ENCODE assay signal across 15 mouse cellular contexts in genomic region chr16:90779783-90780182, GRCm38 (mm10). TPM values are rescaled to one million over a fixed set of nuclear protein-coding genes. Genes with fewer than 3 reads are reported as not detected.
DNase-seq lines count a peak whose midpoint lies in the region; ATAC-seq and TF ChIP-seq lines count a peak whose summit lies in the region.
"Had no signal": no experiment of that assay in that cellular context is flagged by ENCODE, and none has a peak within 500 bp of the region (broad histone marks: within the 10 kb centered on the region; RNA-seq: fewer than 3 reads in every experiment).

No protein-coding gene starts in this region.

- no peaks in the 10 kb centered on the region for H3K9me3 ChIP-seq in lung, embryonic 16.5 days (ENCODE audit: control insufficient read depth, low read length)
- H3K9me3 ChIP-seq in hindbrain, embryonic 11.5 days (ENCODE audit: control insufficient read depth, low read length), result no peaks in the 10 kb centered on the region
- H3K9me3 ChIP-seq in liver, embryonic 12.5 days (replicated peaks), result no peaks in the 10 kb centered on the region
- H3K9me3 ChIP-seq in stomach, embryonic 14.5 days (ENCODE audit: control insufficient read depth, low read depth, low read length), result no peaks in the 10 kb centered on the region
- no peaks in the 10 kb centered on the region for H3K9me3 ChIP-seq in forebrain, embryonic 15.5 days
- H3K9me3 ChIP-seq: heart, embryonic 12.5 days had no signal

- H3K4me3 ChIP-seq in lung, embryonic 16.5 days (ENCODE audit: low read length), result no peak overlapping the region
- no peak overlapping the region for H3K4me3 ChIP-seq in lung, adult 2 months (replicated peaks; ENCODE audit: extremely low read depth, low read depth, low read length)
- H3K4me3 ChIP-seq in hindbrain, embryonic 11.5 days (ENCODE audit: low read depth, low read length), result no peak overlapping the region
- H3K4me3 ChIP-seq in liver, embryonic 12.5 days, result no peak overlapping the region
- H3K4me3 ChIP-seq in stomach, embryonic 14.5 days (ENCODE audit: low read depth, low read length), result no peak overlapping the region
- H3K4me3 ChIP-seq in forebrain, embryonic 15.5 days, result no peak overlapping the region
- H3K4me3 ChIP-seq: erythroblast, embryonic 14.5 days; heart, embryonic 12.5 days had no signal

- 24% methylated on average over 11 of the region's 11 CpGs for WGBS in lung, embryonic 16.5 days
- WGBS in lung, adult 2 months, result 48% methylated on average over 11 of the region's 11 CpGs
- 69% methylated on average over 11 of the region's 11 CpGs for WGBS in hindbrain, embryonic 11.5 days
- WGBS in liver, embryonic 12.5 days (ENCODE audit: insufficient replicate concordance), result 70% methylated on average over 11 of the region's 11 CpGs
- 19% methylated on average over 11 of the region's 11 CpGs for WGBS in stomach, embryonic 14.5 days
- 88% methylated on average over 11 of the region's 11 CpGs for WGBS in forebrain, embryonic 15.5 days

- H3K4me1 ChIP-seq in lung, embryonic 16.5 days (replicated peaks; ENCODE audit: control insufficient read depth, insufficient read depth, low read length), result no peaks in the 10 kb centered on the region
- H3K4me1 ChIP-seq in lung, adult 2 months (ENCODE audit: control insufficient read depth, insufficient read depth, low read length), result no peaks in the 10 kb centered on the region
- H3K4me1 ChIP-seq in hindbrain, embryonic 11.5 days (replicated peaks; ENCODE audit: control insufficient read depth, insufficient read depth, low read length), result no peaks in the 10 kb centered on the region
- H3K4me1 ChIP-seq in liver, embryonic 12.5 days, result no peaks in the 10 kb centered on the region
- peaks cover 11% of the 10 kb centered on the region; the same call in 1 of the 2 replicates for H3K4me1 ChIP-seq in stomach, embryonic 14.5 days (ENCODE audit: control insufficient read depth, insufficient read depth, low read length)
- no peaks in the 10 kb centered on the region for H3K4me1 ChIP-seq in forebrain, embryonic 15.5 days

- peak; percentile 59 for ATAC-seq in lung, embryonic 16.5 days (ENCODE audit: low read depth)
- peak; percentile 45; the same call in 1 of the 2 replicates for ATAC-seq in hindbrain, embryonic 11.5 days (ENCODE audit: low FRiP score)
- peak; percentile 81 for ATAC-seq in liver, embryonic 12.5 days
- ATAC-seq in stomach, embryonic 14.5 days (ENCODE audit: insufficient number of reproducible peaks, insufficient read depth, low FRiP score, low read depth), result peak; percentile 87; the same call in 1 of the 2 replicates
- ATAC-seq in forebrain, embryonic 15.5 days (replicated peaks), result no peak
- ATAC-seq: CD4-positive, CD25-positive, alpha-beta regulatory T cell, adult 4 months; Patski had no signal

- no peaks in the 10 kb centered on the region for H3K27me3 ChIP-seq in lung, embryonic 16.5 days (ENCODE audit: control insufficient read depth, insufficient read depth, low read depth, low read length)
- H3K27me3 ChIP-seq in hindbrain, embryonic 11.5 days (ENCODE audit: control insufficient read depth, insufficient read depth, low read length), result no peaks in the 10 kb centered on the region
- no peaks in the 10 kb centered on the region; the same call in 1 of the 2 replicates for H3K27me3 ChIP-seq in liver, embryonic 12.5 days (replicated peaks)
- no peaks in the 10 kb centered on the region for H3K27me3 ChIP-seq in stomach, embryonic 14.5 days (ENCODE audit: control insufficient read depth, insufficient read depth, low read length)
- no peaks in the 10 kb centered on the region for H3K27me3 ChIP-seq in forebrain, embryonic 15.5 days
- H3K27me3 ChIP-seq: heart, embryonic 12.5 days; Patski had no signal

- no peak for DNase-seq in lung, adult 2 months
- DNase-seq in hindbrain, embryonic 11.5 days (ENCODE audit: low spot score), result peak; percentile 14
- no peak for DNase-seq in heart, postnatal 10 days
- no peak for DNase-seq in cerebellum, adult 9-10 months
- DNase-seq: adrenal gland, postnatal 14 days; cerebellum, adult 8-10 months; kidney, adult 8-10 months had no signal

- H3K4me2 ChIP-seq in lung, embryonic 16.5 days (ENCODE audit: low read depth, low read length), result no peak overlapping the region
- no peak overlapping the region for H3K4me2 ChIP-seq in hindbrain, embryonic 11.5 days (replicated peaks; ENCODE audit: low read depth, low read length)
- no peak overlapping the region for H3K4me2 ChIP-seq in liver, embryonic 12.5 days
- no peak overlapping the region for H3K4me2 ChIP-seq in stomach, embryonic 14.5 days (replicated peaks; ENCODE audit: low read depth, low read length)
- no peak overlapping the region for H3K4me2 ChIP-seq in forebrain, embryonic 15.5 days (replicated peaks)
- H3K4me2 ChIP-seq: heart, embryonic 12.5 days had no signal

- no peak for TF ChIP-seq CTCF in lung, adult 2 months (IDR thresholded peaks at IDR 0.05; ENCODE audit: insufficient read depth, low read length)

- intact Hi-C loops in heart, postnatal 10 days (cut with DNase I), result no loop called here

- no peak overlapping the region for H3K9ac ChIP-seq in lung, embryonic 16.5 days (ENCODE audit: low read length)
- no peak overlapping the region for H3K9ac ChIP-seq in hindbrain, embryonic 11.5 days (ENCODE audit: low read depth, low read length)
- H3K9ac ChIP-seq in liver, embryonic 12.5 days, result no peak overlapping the region
- no peak overlapping the region for H3K9ac ChIP-seq in stomach, embryonic 14.5 days (replicated peaks; ENCODE audit: low read depth, low read length)
- H3K9ac ChIP-seq in forebrain, embryonic 15.5 days (replicated peaks), result no peak overlapping the region
- H3K9ac ChIP-seq: heart, embryonic 12.5 days had no signal

- H3K36me3 ChIP-seq in lung, embryonic 16.5 days (ENCODE audit: control insufficient read depth, insufficient read depth, low read length), result peaks cover 16% of the 10 kb centered on the region
- H3K36me3 ChIP-seq in hindbrain, embryonic 11.5 days (ENCODE audit: control insufficient read depth, insufficient read depth, low read length), result no peaks in the 10 kb centered on the region
- peaks cover 96% of the 10 kb centered on the region for H3K36me3 ChIP-seq in liver, embryonic 12.5 days
- H3K36me3 ChIP-seq in stomach, embryonic 14.5 days (ENCODE audit: control insufficient read depth, insufficient read depth, low read length), result peaks cover 33% of the 10 kb centered on the region
- peaks cover 65% of the 10 kb centered on the region for H3K36me3 ChIP-seq in forebrain, embryonic 15.5 days

- no peak for TF ChIP-seq POLR2A in lung, adult 2 months (IDR thresholded peaks at IDR 0.05; ENCODE audit: borderline replicate concordance, extremely low read depth, low read depth, low read length)

- no peak overlapping the region for H3K27ac ChIP-seq in lung, embryonic 16.5 days (ENCODE audit: low read length)
- no peak overlapping the region for H3K27ac ChIP-seq in hindbrain, embryonic 11.5 days (ENCODE audit: low read depth, low read length)
- H3K27ac ChIP-seq in liver, embryonic 12.5 days, result no peak overlapping the region
- peak overlapping the region; percentile 53; the same call in 1 of the 2 replicates for H3K27ac ChIP-seq in stomach, embryonic 14.5 days (ENCODE audit: low read length)
- H3K27ac ChIP-seq in forebrain, embryonic 15.5 days (replicated peaks), result no peak overlapping the region

RNA-seq across cellular contexts. Expression of gene Urb1, which starts 30.4 kb away (rescaled TPM):
- 6.9 and 8.1 TPM in 2 replicates for polyA plus RNA-seq in lung, embryonic 16.5 days (2015; fragmentation: Nextera tagmentation; extraction: Ambion mirVana)
- 4.0 TPM in 2 replicates for polyA plus RNA-seq in lung, adult 2 months (2012; rRNA removed)
- 13.2 and 14.4 TPM in 2 replicates for polyA plus RNA-seq in hindbrain, embryonic 11.5 days (2014; fragmentation: Nextera tagmentation; extraction: Ambion mirVana)
- polyA plus RNA-seq in liver, embryonic 12.5 days (2016; fragmentation: Nextera tagmentation; extraction: Ambion mirVana), result 9.7 and 10.3 TPM in 2 replicates
- 9.9 and 13.8 TPM in 2 replicates for polyA plus RNA-seq in stomach, embryonic 14.5 days (2014; fragmentation: Nextera tagmentation; extraction: Ambion mirVana)
- total RNA-seq in heart, postnatal 10 days (2021), result 10 to 100 TPM; 10.8 to 11.3 TPM
- polyA plus RNA-seq in forebrain, embryonic 15.5 days (2015; fragmentation: Nextera tagmentation; extraction: Ambion mirVana), result 10.0 and 11.8 TPM in 2 replicates

RNA-seq across cellular contexts. Expression of gene Mrap, which starts 41.8 kb away (rescaled TPM):
- polyA plus RNA-seq in lung, embryonic 16.5 days (2015; fragmentation: Nextera tagmentation; extraction: Ambion mirVana), result 4.6 and 5.1 TPM in 2 replicates
- polyA plus RNA-seq in lung, adult 2 months (2012; rRNA removed), result 21.4 and 26.7 TPM in 2 replicates
- polyA plus RNA-seq in hindbrain, embryonic 11.5 days (2014; fragmentation: Nextera tagmentation; extraction: Ambion mirVana), result 0.43 and 0.49 TPM in 2 replicates
- 68.2 and 69.9 TPM in 2 replicates for polyA plus RNA-seq in liver, embryonic 12.5 days (2016; fragmentation: Nextera tagmentation; extraction: Ambion mirVana)
- not detected in 2 replicates for polyA plus RNA-seq in stomach, embryonic 14.5 days (2014; fragmentation: Nextera tagmentation; extraction: Ambion mirVana)
- total RNA-seq in heart, postnatal 10 days (2021), result 10 to 100 TPM; 21.5 to 27.5 TPM
- polyA plus RNA-seq in forebrain, embryonic 15.5 days (2015; fragmentation: Nextera tagmentation; extraction: Ambion mirVana), result not detected in 2 replicates
- polyA plus RNA-seq: CD4-positive, CD25-positive, alpha-beta regulatory T cell, adult 4 months; Patski had no signal

RNA-seq across cellular contexts. Expression of gene Eva1c, which starts 46.7 kb away (rescaled TPM):
- polyA plus RNA-seq in lung, embryonic 16.5 days (2015; fragmentation: Nextera tagmentation; extraction: Ambion mirVana), result 3.8 and 4.6 TPM in 2 replicates
- 8.9 and 14.2 TPM in 2 replicates for polyA plus RNA-seq in lung, adult 2 months (2012; rRNA removed)
- polyA plus RNA-seq in hindbrain, embryonic 11.5 days (2014; fragmentation: Nextera tagmentation; extraction: Ambion mirVana), result 1.3 and 1.9 TPM in 2 replicates
- 0.11 and 0.30 TPM in 2 replicates for polyA plus RNA-seq in liver, embryonic 12.5 days (2016; fragmentation: Nextera tagmentation; extraction: Ambion mirVana)
- polyA plus RNA-seq in stomach, embryonic 14.5 days (2014; fragmentation: Nextera tagmentation; extraction: Ambion mirVana), result 0.72 and 1.1 TPM in 2 replicates
- total RNA-seq in heart, postnatal 10 days (2021), result 1 to 10 TPM; 1.6 to 2.9 TPM
- 6.4 and 6.5 TPM in 2 replicates for polyA plus RNA-seq in forebrain, embryonic 15.5 days (2015; fragmentation: Nextera tagmentation; extraction: Ambion mirVana)
- polyA plus RNA-seq: CD4-positive, CD25-positive, alpha-beta regulatory T cell, adult 4 months had no signal

RNA-seq across cellular contexts. Expression of gene Mis18a, which starts 52.6 kb away (rescaled TPM):
- polyA plus RNA-seq in lung, embryonic 16.5 days (2015; fragmentation: Nextera tagmentation; extraction: Ambion mirVana), result 72.2 and 82.1 TPM in 2 replicates
- polyA plus RNA-seq in lung, adult 2 months (2012; rRNA removed), result 9.8 and 10.3 TPM in 2 replicates
- polyA plus RNA-seq in hindbrain, embryonic 11.5 days (2014; fragmentation: Nextera tagmentation; extraction: Ambion mirVana), result 78.8 and 82.9 TPM in 2 replicates
- 55.9 and 58.8 TPM in 2 replicates for polyA plus RNA-seq in liver, embryonic 12.5 days (2016; fragmentation: Nextera tagmentation; extraction: Ambion mirVana)
- 61.8 and 62.3 TPM in 2 replicates for polyA plus RNA-seq in stomach, embryonic 14.5 days (2014; fragmentation: Nextera tagmentation; extraction: Ambion mirVana)
- total RNA-seq in heart, postnatal 10 days (2021), result 1 to 10 TPM; 5.3 to 5.9 TPM
- polyA plus RNA-seq in forebrain, embryonic 15.5 days (2015; fragmentation: Nextera tagmentation; extraction: Ambion mirVana), result 50.4 and 50.8 TPM in 2 replicates
